Mouse (Mus musculus) midbrain, embryonic 15.5 days (tissue): Measurements from ENCODE around the gene Fibp. TPM values are rescaled to one million over a fixed set of nuclear protein-coding genes. Genes with fewer than 3 reads are reported as not detected.
A peak's percentile ranks its signal among the peaks of the same experiment; 100 is the strongest.

Experiments
- ATAC-seq: fragments of 200-750 bp; cut with Nextera tagmentation; replicated peaks from 2 replicates; pipeline ENCODE4 v1.8.0; 2017; ENCODE audit warnings: moderate TSS enrichment
- H3K27ac ChIP-seq: fragments of 300-500 bp; sonication (generic); 2 replicates; pipeline ENCODE4 v1.5.1; 2015; ENCODE audit warnings: mild to moderate bottlenecking, inconsistent platforms
- H3K27me3 ChIP-seq: fragments of 300-500 bp; sonication (generic); replicated peaks from 2 replicates; pipeline ENCODE4 v1.6.1; 2015; ENCODE audit warnings: inconsistent platforms
- H3K36me3 ChIP-seq: fragments of 300-500 bp; sonication (generic); replicated peaks from 2 replicates; pipeline ENCODE4 v1.6.1; 2015; ENCODE audit warnings: inconsistent platforms
- H3K4me1 ChIP-seq: fragments of 300-500 bp; sonication (generic); 2 replicates; pipeline ENCODE4 v1.6.1; 2015; ENCODE audit warnings: inconsistent platforms
- H3K4me2 ChIP-seq: fragments of 300-500 bp; sonication (generic); 2 replicates; pipeline ENCODE4 v1.6.1; 2015; ENCODE audit warnings: inconsistent platforms, mild to moderate bottlenecking, moderate library complexity
- H3K4me3 ChIP-seq: fragments of 300-500 bp; sonication (generic); 2 replicates; pipeline ENCODE4 v1.5.1; 2015; ENCODE audit warnings: mild to moderate bottlenecking, inconsistent platforms
- H3K9ac ChIP-seq: fragments of 300-500 bp; sonication (generic); 2 replicates; pipeline ENCODE4 v1.6.1; 2015; ENCODE audit warnings: mild to moderate bottlenecking, inconsistent platforms
- H3K9me3 ChIP-seq: fragments of 300-500 bp; sonication (generic); 2 replicates; pipeline ENCODE4 v1.6.1; 2016; ENCODE audit warnings: inconsistent platforms
- WGBS: fragments of 180-500 bp; shearing (Covaris S2); methylation state at CpG from one replicate; pipeline ENCODE4 v1.1.7; 2015; ENCODE audit warnings: mixed read lengths; 5-methylcytosine and 5-hydroxymethylcytosine counted together
- polyA plus RNA-seq: library from polyadenylated mRNA; unstranded; fragments of >200 nt; fragmentation: Nextera tagmentation; extraction: Ambion mirVana; gene quantifications from 2 replicates; pipeline ENCODE4 v1.2.1, GENCODE M21; 2015

Fibp gene
- 180 and 185 TPM in 2 replicates for polyA plus RNA-seq

DNA sequence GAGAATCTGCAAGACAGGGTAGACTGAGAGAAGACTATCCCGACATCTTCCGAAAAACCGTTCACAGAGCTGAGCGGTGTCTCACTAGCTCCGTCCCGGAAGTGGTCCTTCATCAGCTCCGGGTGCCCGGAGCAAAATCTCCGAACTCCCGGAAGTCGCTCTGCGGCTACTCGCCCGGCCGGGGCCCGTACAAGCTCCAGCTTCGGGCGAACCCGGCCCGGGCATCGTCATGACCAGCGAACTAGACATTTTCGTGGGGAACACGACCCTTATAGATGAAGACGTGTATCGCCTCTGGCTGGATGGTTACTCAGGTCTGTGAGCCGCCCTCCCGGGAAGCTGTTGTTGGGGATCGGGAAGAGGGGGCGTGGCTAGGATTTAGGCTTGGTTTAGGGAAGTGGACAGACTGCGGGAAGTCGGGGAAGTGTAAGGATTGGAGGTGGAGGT lies at the start of gene Fibp:
TSS of gene Fibp (plus strand) at position 151 of the 447 bp plus-strand sequence.
- Histone ChIP-seq H3K9me3 (no peaks in the 10 kb centered on the region), H3K4me2 (peak within 1 kb of the TSS; percentile 88), H3K9ac (peak within 1 kb of the TSS; percentile 78), H3K27ac (peak within 1 kb of the TSS; percentile 82), H3K27me3 (peaks cover 8% of the 10 kb centered on the region; the same call in 1 of the 2 replicates), H3K4me3 (peak within 1 kb of the TSS; percentile 76), H3K4me1 (peaks cover 52% of the 10 kb centered on the region), H3K36me3 (peaks cover 10% of the 10 kb centered on the region)
- under 1% methylated on average over 32 of the region's 32 CpGs for WGBS
- peak; percentile 48 for ATAC-seq

DNA sequence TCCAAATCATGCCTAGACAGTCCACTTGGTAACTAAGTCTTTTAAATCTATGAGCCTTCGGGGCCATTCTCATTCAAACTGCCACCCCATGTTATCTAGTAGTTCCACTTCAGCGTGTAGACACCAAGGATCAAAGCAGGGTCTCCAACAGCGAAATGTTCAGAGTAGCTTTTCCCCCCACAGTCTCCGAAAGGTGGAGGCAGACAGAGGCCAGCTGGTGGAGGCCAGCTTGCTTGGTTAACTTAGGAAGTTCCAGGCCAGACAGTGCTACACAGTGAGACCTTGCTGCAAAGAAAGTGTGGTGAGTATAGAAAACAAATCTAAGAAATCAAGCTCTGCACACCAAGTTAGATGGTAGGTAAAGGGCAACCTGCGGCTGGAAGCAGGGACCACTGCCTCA lies 49.8 kb upstream of the Fibp start:
- Histone ChIP-seq H3K4me1 (peaks cover 16% of the 10 kb centered on the region), H3K9ac (no peak overlapping the region), H3K36me3 (no peaks in the 10 kb centered on the region), H3K27me3 (no peaks in the 10 kb centered on the region), H3K4me2 (no peak overlapping the region), H3K27ac (no peak overlapping the region), H3K9me3 (no peaks in the 10 kb centered on the region), H3K4me3 (no peak overlapping the region)
- no peak for ATAC-seq
- 88% methylated on average over 5 of the region's 5 CpGs for WGBS

DNA sequence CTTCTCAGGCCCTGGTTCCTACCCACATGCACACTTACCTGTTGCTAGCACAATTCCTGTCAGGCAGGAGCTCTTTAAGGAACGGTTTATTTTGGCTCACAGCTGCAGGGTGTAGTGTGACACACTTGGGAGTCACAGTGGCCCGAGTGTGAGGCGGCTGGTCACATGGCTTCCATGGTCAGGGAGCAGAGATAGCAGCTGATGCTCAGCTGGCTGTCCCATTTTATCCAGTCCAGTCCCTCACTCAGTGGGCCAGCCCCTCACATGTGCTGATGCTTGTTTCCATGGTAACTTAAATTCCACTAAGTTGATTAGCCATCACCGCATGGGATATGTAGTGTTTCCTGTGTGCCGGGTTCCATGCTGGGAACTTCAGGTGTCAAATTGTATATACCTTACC lies 48.5 kb upstream of the Fibp start:
- Histone ChIP-seq H3K9me3 (no peaks in the 10 kb centered on the region), H3K27ac (no peak overlapping the region), H3K36me3 (no peaks in the 10 kb centered on the region), H3K4me3 (no peak overlapping the region), H3K4me1 (peaks cover 13% of the 10 kb centered on the region), H3K27me3 (no peaks in the 10 kb centered on the region), H3K4me2 (no peak overlapping the region), H3K9ac (no peak overlapping the region)
- 74% methylated on average over 5 of the region's 5 CpGs for WGBS
- no peak for ATAC-seq

DNA sequence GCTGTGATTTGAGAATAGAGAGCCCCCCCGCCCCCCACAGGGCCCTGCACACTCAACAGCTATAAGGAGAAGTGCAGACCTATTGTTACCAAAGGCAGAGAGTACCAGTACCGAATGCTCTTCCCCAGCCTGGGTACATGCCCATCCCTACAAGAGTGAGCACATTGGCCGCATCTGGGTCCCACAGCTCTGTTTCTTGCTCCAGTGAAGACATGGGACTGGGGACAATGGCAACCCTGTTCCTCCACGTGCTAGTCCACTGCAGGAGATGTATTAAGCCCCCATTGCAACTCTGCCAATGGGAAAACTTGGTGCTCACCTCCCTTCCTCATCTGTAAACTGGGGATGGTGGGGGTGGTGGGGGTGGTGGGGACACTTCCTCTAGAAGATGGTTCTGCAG lies 46.6 kb upstream of the Fibp start:
- WGBS, result 70% methylated on average over 4 of the region's 4 CpGs
- Histone ChIP-seq H3K4me3 (no peak overlapping the region), H3K27me3 (no peaks in the 10 kb centered on the region), H3K27ac (no peak overlapping the region), H3K9me3 (no peaks in the 10 kb centered on the region), H3K4me1 (no peaks in the 10 kb centered on the region), H3K9ac (no peak overlapping the region), H3K4me2 (no peak overlapping the region), H3K36me3 (no peaks in the 10 kb centered on the region)
- ATAC-seq, result no peak

DNA sequence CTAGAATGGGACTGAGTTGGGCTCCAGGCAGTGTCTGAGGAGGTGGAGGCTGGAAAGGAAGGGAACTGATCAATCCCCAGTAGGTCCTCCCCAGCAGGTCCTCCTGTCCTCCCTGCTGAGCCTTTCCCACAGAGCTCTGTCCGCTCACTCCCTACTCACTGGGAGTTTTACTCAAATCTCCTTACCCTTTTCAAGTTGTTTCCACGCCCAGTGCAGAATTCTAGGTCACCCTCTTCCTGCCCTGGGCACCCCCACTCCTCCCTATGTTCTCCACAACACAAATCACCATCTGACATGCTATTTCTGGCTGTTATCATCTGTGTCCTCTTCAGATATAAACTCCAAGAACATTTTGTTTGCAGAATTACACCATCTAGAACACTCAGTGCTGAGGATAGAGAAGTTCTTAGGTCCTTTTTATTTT lies 45.9 kb upstream of the Fibp start:
- Histone ChIP-seq H3K36me3 (no peaks in the 10 kb centered on the region), H3K4me1 (no peaks in the 10 kb centered on the region), H3K4me3 (no peak overlapping the region), H3K27ac (no peak overlapping the region), H3K27me3 (no peaks in the 10 kb centered on the region), H3K9me3 (no peaks in the 10 kb centered on the region), H3K9ac (no peak overlapping the region), H3K4me2 (no peak overlapping the region)
- no peak for ATAC-seq
- WGBS, result 69% methylated on average over 2 of the region's 2 CpGs

DNA sequence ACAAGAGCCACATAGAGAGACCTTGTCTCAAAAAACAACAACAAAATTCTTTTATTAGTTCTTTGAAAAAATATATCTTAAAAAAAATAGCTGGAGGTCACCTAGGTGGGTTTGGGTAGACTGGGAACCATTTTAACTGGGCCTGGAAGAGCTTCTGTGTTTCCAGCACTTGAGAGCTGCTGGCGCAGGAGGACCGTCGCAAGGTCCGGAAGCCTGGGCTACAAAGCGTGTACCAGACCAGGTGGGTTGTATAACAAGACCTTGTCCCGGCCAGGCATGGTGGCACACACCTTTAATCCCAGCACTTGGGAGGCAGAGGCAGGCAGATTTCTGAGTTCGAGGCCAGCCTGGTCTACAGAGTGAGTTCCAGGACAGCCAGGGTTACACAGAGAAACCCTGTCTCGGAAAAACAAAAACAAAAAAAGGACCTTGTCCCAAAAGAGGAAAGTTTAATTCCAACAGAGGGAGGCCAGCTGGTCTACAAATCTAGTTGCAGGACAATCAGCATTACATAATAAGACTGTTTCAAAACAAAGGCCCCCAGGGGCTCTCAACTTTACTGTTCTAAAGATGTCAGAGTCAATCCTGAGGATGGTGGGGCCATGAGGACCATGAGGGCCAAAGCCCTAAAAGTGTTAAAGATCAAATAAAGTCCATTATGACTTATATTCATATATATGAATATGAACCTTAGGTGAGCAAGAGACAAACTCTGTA lies 41.5 kb upstream of the Fibp start:
- Histone ChIP-seq H3K9me3 (no peaks in the 10 kb centered on the region), H3K27me3 (no peaks in the 10 kb centered on the region), H3K36me3 (0 out of 2 replicates have a peak, but pooled peaks cover 4% of the 10 kb centered on the region), H3K4me1 (peaks cover 21% of the 10 kb centered on the region), H3K27ac (no peak overlapping the region), H3K4me2 (no peak overlapping the region), H3K4me3 (no peak overlapping the region), H3K9ac (no peak overlapping the region)
- no peak for ATAC-seq
- 92% methylated on average over 8 of the region's 8 CpGs for WGBS

DNA sequence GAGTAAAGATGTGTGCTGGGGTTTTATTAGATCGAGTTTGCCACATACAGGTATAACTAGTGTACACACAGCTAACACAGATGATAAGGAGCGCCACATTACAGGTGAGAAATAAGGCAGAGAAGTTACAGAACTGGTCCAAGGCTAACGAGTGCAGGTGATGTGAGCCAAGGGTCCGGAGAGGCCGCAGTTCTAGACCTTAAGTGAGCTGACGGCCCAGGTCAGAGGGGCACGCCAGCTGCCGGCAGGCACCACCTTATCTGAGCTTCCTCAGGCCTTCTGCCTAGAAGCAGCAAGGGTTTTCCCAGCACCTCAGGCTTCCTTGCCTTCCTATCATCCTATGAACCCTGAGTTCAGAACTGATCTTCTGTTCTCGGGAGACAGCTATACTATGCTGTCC lies 40.8 kb upstream of the Fibp start:
- peaks cover 21% of the 10 kb centered on the region for H3K4me1 ChIP-seq
- 89% methylated on average over 9 of the region's 9 CpGs for WGBS
- no peak overlapping the region for H3K27ac ChIP-seq
- ATAC-seq, result no peak
- 0 out of 2 replicates have a peak, but pooled peaks cover 4% of the 10 kb centered on the region for H3K36me3 ChIP-seq
- no peaks in the 10 kb centered on the region for H3K27me3 ChIP-seq
- no peak overlapping the region for H3K4me3 ChIP-seq
- H3K9me3 ChIP-seq, result no peaks in the 10 kb centered on the region
- H3K4me2 ChIP-seq, result no peak overlapping the region
- no peak overlapping the region for H3K9ac ChIP-seq

DNA sequence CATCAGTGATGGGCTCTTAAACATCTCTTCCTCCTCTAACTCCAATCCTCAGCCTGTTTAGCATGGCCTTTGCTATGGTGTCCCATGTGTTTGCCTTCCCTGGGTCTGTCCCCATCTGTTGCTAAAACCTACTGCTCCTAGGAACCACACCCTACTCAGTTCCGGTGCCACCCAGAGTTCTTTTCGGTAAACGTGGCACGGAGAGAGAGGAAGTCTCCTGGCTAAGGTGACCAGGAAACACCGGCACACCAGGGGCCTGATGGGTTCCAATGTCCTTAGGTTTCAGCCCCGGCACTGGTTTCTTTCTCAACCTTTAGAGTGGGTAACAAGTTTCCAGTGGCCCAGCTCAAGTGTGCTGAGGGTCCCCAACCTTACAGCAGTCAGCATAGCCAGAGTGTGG lies 39.8 kb upstream of the Fibp start:
- H3K36me3 ChIP-seq, result 0 out of 2 replicates have a peak, but pooled peaks cover 4% of the 10 kb centered on the region
- H3K9ac ChIP-seq, result no peak overlapping the region
- ATAC-seq, result no peak
- no peak overlapping the region for H3K27ac ChIP-seq
- no peaks in the 10 kb centered on the region for H3K9me3 ChIP-seq
- H3K4me2 ChIP-seq, result no peak overlapping the region
- no peaks in the 10 kb centered on the region for H3K27me3 ChIP-seq
- WGBS, result 93% methylated on average over 6 of the region's 6 CpGs
- H3K4me1 ChIP-seq, result peaks cover 21% of the 10 kb centered on the region
- no peak overlapping the region for H3K4me3 ChIP-seq

DNA sequence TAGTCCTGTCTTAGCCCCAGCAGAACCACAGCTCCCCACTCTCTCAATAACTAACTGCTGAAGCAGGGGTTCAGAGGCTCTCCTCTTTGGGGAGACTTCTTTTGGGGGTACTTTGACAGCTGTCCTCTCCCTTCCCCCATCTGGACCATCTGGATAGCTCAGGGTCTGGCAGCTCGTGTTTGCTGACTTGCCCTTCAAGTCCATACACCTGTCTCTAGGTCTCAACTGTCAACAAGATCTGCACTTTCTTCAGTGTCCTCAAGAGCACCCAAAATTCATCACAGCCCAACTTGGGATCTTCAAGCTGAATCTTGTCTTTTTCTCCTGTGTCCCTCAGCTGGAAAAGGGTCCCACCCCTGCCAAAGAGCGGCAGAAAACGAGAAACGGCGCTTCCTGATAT lies 38.6 kb upstream of the Fibp start:
- no peak overlapping the region for H3K9ac ChIP-seq
- WGBS, result 89% methylated on average over 5 of the region's 5 CpGs
- H3K4me1 ChIP-seq, result peaks cover 33% of the 10 kb centered on the region
- no peak overlapping the region for H3K4me2 ChIP-seq
- H3K36me3 ChIP-seq, result peaks cover 11% of the 10 kb centered on the region; the same call in 1 of the 2 replicates
- H3K27me3 ChIP-seq, result no peaks in the 10 kb centered on the region
- H3K4me3 ChIP-seq, result no peak overlapping the region
- no peaks in the 10 kb centered on the region for H3K9me3 ChIP-seq
- ATAC-seq, result no peak
- H3K27ac ChIP-seq, result no peak overlapping the region

DNA sequence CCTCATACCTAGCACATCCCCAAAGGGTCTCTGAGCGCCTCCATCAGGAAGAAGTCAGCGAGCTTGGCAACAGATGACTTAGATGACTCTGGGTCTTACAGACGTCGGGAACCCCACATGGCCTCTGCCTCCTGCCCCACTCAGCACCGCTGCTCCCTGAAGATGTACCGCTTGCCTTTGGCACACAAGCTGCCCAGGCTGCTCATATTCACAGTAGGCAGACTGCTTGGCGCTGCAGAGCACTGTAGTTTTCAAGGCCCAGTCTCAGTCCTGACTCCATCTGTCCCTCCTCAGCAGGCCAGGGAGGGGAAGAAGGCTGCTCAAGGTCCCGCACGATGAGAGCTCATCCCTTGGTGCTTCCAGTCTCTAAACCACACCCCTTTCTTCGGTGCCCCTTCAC lies 38.1 kb upstream of the Fibp start:
- no peaks in the 10 kb centered on the region for H3K27me3 ChIP-seq
- no peak overlapping the region for H3K27ac ChIP-seq
- H3K4me1 ChIP-seq, result peaks cover 38% of the 10 kb centered on the region
- no peak overlapping the region for H3K4me3 ChIP-seq
- WGBS, result 85% methylated on average over 10 of the region's 10 CpGs
- H3K9me3 ChIP-seq, result no peaks in the 10 kb centered on the region
- no peak overlapping the region for H3K4me2 ChIP-seq
- peaks cover 14% of the 10 kb centered on the region; the same call in 1 of the 2 replicates for H3K36me3 ChIP-seq
- no peak overlapping the region for H3K9ac ChIP-seq
- no peak for ATAC-seq

DNA sequence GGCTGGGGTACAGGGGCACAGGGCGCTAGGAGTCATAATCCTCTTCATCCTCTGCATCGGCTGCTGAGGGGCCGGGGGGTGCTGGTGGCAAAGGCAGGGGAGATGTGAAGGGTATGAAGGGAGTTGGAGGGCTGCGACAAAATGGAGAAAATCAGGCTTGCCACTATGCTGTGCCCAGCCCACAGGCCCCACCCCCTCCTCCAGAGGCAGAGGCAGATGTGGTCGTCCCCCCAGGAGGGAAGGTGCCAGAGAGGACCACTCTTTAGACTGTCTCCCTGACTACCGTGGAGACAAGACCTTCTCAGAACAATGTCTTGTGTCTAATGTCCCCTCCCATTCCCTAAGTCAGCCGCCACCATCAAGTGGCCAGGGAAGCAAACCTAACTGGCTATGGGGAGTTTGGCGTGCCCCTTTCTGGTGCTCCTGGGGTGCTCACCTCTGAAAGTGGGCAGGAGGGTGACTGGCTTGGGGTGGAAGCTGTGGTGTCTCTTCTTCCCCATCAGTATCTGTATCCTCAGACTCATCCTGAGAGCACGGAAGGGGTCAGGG lies 37.4 kb upstream of the Fibp start:
- no peak overlapping the region for H3K27ac ChIP-seq
- no peak for ATAC-seq
- H3K9me3 ChIP-seq, result no peaks in the 10 kb centered on the region
- peaks cover 14% of the 10 kb centered on the region; the same call in 1 of the 2 replicates for H3K36me3 ChIP-seq
- peak overlapping the region; percentile 85; the same call in 1 of the 2 replicates for H3K9ac ChIP-seq
- WGBS, result 65% methylated on average over 9 of the region's 9 CpGs
- peaks cover 39% of the 10 kb centered on the region for H3K4me1 ChIP-seq
- H3K27me3 ChIP-seq, result no peaks in the 10 kb centered on the region
- H3K4me2 ChIP-seq, result peak overlapping the region; percentile 84
- H3K4me3 ChIP-seq, result peak overlapping the region; percentile 64

DNA sequence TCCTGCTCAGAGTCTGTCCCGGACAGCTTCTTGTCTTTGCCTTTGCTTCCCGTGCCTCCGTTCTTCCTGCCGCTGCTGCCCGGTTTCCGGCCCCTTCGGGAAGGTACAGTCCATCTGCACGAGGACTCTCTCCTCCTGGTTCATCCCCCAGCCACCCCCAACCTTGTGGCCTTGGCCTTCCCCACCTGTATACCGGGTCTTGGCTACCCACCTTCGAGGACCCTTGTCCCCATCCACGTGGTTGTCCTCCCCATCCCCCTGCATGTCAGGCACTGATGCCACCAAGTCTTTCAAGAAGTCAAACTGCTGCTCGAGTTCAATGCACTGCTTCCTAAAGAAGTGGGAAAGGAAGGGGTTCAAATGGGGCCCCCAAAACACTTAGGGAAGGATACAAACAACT lies 36.9 kb upstream of the Fibp start:
- Histone ChIP-seq H3K9ac (peak overlapping the region; percentile 85), H3K9me3 (no peaks in the 10 kb centered on the region), H3K36me3 (peaks cover 14% of the 10 kb centered on the region; the same call in 1 of the 2 replicates), H3K27ac (peak overlapping the region; percentile 88), H3K4me3 (peak overlapping the region; percentile 64), H3K4me2 (peak overlapping the region; percentile 84), H3K4me1 (peaks cover 39% of the 10 kb centered on the region), H3K27me3 (no peaks in the 10 kb centered on the region)
- WGBS, result 68% methylated on average over 12 of the region's 12 CpGs
- ATAC-seq, result no peak
